Mouse (Mus musculus) small intestine, adult 2 months (tissue): ENCODE data around the gene Pigw.

Source experiments
- CTCF ChIP-seq: fragments of 200-500 bp; IDR thresholded peaks from 2 replicates; pipeline ENCODE4 v1.5.1; 2012; ENCODE audit warnings: low read depth, mild to moderate bottlenecking, control low read depth, inconsistent platforms, low read length, moderate library complexity, mixed read lengths; ENCODE audit not compliant: insufficient replicate concordance, insufficient read length; ENCODE audit errors: extremely low read depth
- POLR2A ChIP-seq: fragments of 200-500 bp; IDR thresholded peaks from 2 replicates; pipeline ENCODE4 v1.6.1; 2012; ENCODE audit warnings: low read depth, mild to moderate bottlenecking, control low read depth, inconsistent platforms, low read length, moderate library complexity

GRCm38 (mm10) chr11:84919276-84919675 lies 39.2 kb upstream of the Pigw start:
- TF ChIP-seq POLR2A = no peak
- TF ChIP-seq CTCF = peak; percentile 53; the same call in 1 of the 2 replicates
